Mouse (Mus musculus) intestine, postnatal 0 days (tissue): ENCODE results near the gene Daglb. TPM values are rescaled to one million over a fixed set of nuclear protein-coding genes. Genes with fewer than 3 reads are reported as not detected.
"Not testable (repeated sequence)": the region's sequence is repeated elsewhere in the genome, so short reads cannot be mapped to it uniquely, and the experiment has no call there.

Source experiments
- ATAC-seq: fragments of 200-750 bp; cut with Nextera tagmentation; 2 replicates; pipeline ENCODE4 v1.8.0; 2017; ENCODE audit warnings: mild to moderate bottlenecking, moderate TSS enrichment, moderate library complexity
- H3K27ac ChIP-seq: fragments of 300-500 bp; sonication (generic); 2 replicates; pipeline ENCODE4 v1.5.1; 2014; ENCODE audit warnings: mild to moderate bottlenecking, low read depth, low read length, moderate library complexity
- H3K27me3 ChIP-seq: fragments of 300-500 bp; sonication (generic); replicated peaks from 2 replicates; pipeline ENCODE4 v1.6.1; 2014; ENCODE audit warnings: low read length, mixed read lengths; ENCODE audit not compliant: control insufficient read depth, insufficient read depth
- H3K36me3 ChIP-seq: fragments of 300-500 bp; sonication (generic); 2 replicates; pipeline ENCODE4 v1.6.1; 2014; ENCODE audit warnings: mild to moderate bottlenecking, moderate library complexity; ENCODE audit not compliant: control insufficient read depth, insufficient read depth
- H3K4me1 ChIP-seq: fragments of 300-500 bp; sonication (generic); replicated peaks from 2 replicates; pipeline ENCODE4 v1.6.1; 2014; ENCODE audit warnings: antibody characterized with exemption, low read length, mixed read lengths; ENCODE audit not compliant: control insufficient read depth, insufficient read depth
- H3K4me2 ChIP-seq: fragments of 300-500 bp; sonication (generic); replicated peaks from 2 replicates; pipeline ENCODE4 v1.6.1; 2014; ENCODE audit warnings: low read depth, mild to moderate bottlenecking, moderate library complexity
- H3K4me3 ChIP-seq: fragments of 300-500 bp; sonication (generic); 2 replicates; pipeline ENCODE4 v1.5.1; 2014; ENCODE audit warnings: low read depth, low read length
- H3K9ac ChIP-seq: fragments of 300-500 bp; sonication (generic); 2 replicates; pipeline ENCODE4 v1.6.1; 2014; ENCODE audit warnings: mild to moderate bottlenecking, low read depth, low read length
- H3K9me3 ChIP-seq: fragments of 300-500 bp; sonication (generic); 2 replicates; pipeline ENCODE4 v1.6.1; 2016; ENCODE audit warnings: mixed run types; ENCODE audit not compliant: control insufficient read depth
- CTCF ChIP-seq: sonication (generic); IDR thresholded peaks from 2 replicates; pipeline ENCODE4 v1.5.1; 2016; ENCODE audit warnings: low read depth, mild to moderate bottlenecking, control low read depth, antibody characterized with exemption, moderate library complexity
- WGBS: fragments of 180-500 bp; shearing (Covaris S2); extraction: QIAGEN DNeasy Blood & Tissue Kit; methylation state at CpG from one replicate; pipeline ENCODE4 v1.1.7; 2014; 5-methylcytosine and 5-hydroxymethylcytosine counted together
- polyA plus RNA-seq: library from polyadenylated mRNA; unstranded; fragments of >200 nt; fragmentation: Nextera tagmentation; extraction: Ambion mirVana; gene quantifications from 2 replicates; pipeline ENCODE4 v1.2.1, GENCODE M21; 2015

Daglb gene
- polyA plus RNA-seq, 1 experiment from 2014 or later, result 10.6 TPM

- no peaks in the 10 kb centered on the region for H3K4me1 ChIP-seq
- H3K36me3 ChIP-seq, result peaks cover 36% of the 10 kb centered on the region
- no peak overlapping the region for H3K4me3 ChIP-seq
- 88% methylated on average over 10 of the region's 10 CpGs for WGBS
- H3K4me2 ChIP-seq, result no peak overlapping the region
- H3K9me3 ChIP-seq, result no peaks in the 10 kb centered on the region
- no peak overlapping the region for H3K27ac ChIP-seq
- TF ChIP-seq CTCF, result no peak
- no peak for ATAC-seq
- H3K27me3 ChIP-seq, result no peaks in the 10 kb centered on the region
- H3K9ac ChIP-seq, result no peak overlapping the region
Observed at GRCm38 (mm10) chr5:143493163-143493562, 28.8 kb downstream of the Daglb start.

- Histone ChIP-seq H3K4me1 (no peaks in the 10 kb centered on the region), H3K9me3 (no peaks in the 10 kb centered on the region), H3K27ac (no peak overlapping the region), H3K36me3 (peaks cover 31% of the 10 kb centered on the region), H3K4me3 (no peak overlapping the region), H3K9ac (no peak overlapping the region), H3K27me3 (no peaks in the 10 kb centered on the region), H3K4me2 (no peak overlapping the region)
- ATAC-seq, result no peak
- 97% methylated on average over 6 of the region's 6 CpGs for WGBS
- TF ChIP-seq CTCF, result no peak
Observed at GRCm38 (mm10) chr5:143495708-143496107, 31.3 kb downstream of the Daglb start.

GRCm38 (mm10) chr5:143497451-143497850 lies 33.1 kb downstream of the Daglb start:
- no peaks in the 10 kb centered on the region for H3K9me3 ChIP-seq
- TF ChIP-seq CTCF, result peak; percentile 34; the same call in 1 of the 2 replicates
- H3K4me3 ChIP-seq, result no peak overlapping the region
- peaks cover 38% of the 10 kb centered on the region for H3K36me3 ChIP-seq
- no peaks in the 10 kb centered on the region for H3K27me3 ChIP-seq
- H3K27ac ChIP-seq, result no peak overlapping the region
- H3K4me1 ChIP-seq, result no peaks in the 10 kb centered on the region
- H3K4me2 ChIP-seq, result no peak overlapping the region
- no peak overlapping the region for H3K9ac ChIP-seq
- no peak for ATAC-seq
- WGBS, result 79% methylated on average over 3 of the region's 3 CpGs

GRCm38 (mm10) chr5:143499197-143499596 lies 34.8 kb downstream of the Daglb start:
- H3K4me1 ChIP-seq, result no peaks in the 10 kb centered on the region
- no peak overlapping the region for H3K4me3 ChIP-seq
- no peak for TF ChIP-seq CTCF
- H3K27me3 ChIP-seq, result no peaks in the 10 kb centered on the region
- H3K27ac ChIP-seq, result no peak overlapping the region
- H3K9ac ChIP-seq, result no peak overlapping the region
- WGBS, result 87% methylated on average over 7 of the region's 7 CpGs
- no peaks in the 10 kb centered on the region for H3K9me3 ChIP-seq
- H3K36me3 ChIP-seq, result peaks cover 48% of the 10 kb centered on the region
- H3K4me2 ChIP-seq, result no peak overlapping the region
- no peak for ATAC-seq

- Histone ChIP-seq H3K27me3 (no peaks in the 10 kb centered on the region), H3K4me2 (no peak overlapping the region), H3K9me3 (no peaks in the 10 kb centered on the region), H3K4me3 (no peak overlapping the region), H3K9ac (no peak overlapping the region), H3K27ac (no peak overlapping the region), H3K4me1 (no peaks in the 10 kb centered on the region), H3K36me3 (peaks cover 44% of the 10 kb centered on the region)
- 76% methylated on average over 4 of the region's 4 CpGs for WGBS
- ATAC-seq, result no peak
- no peak for TF ChIP-seq CTCF
Observed at GRCm38 (mm10) chr5:143499686-143500085, 35.3 kb downstream of the Daglb start.

GRCm38 (mm10) chr5:143500711-143501110 lies 36.3 kb downstream of the Daglb start:
- not testable (repeated sequence) for H3K4me3 ChIP-seq, H3K27me3 ChIP-seq, H3K9ac ChIP-seq, ATAC-seq, H3K9me3 ChIP-seq, H3K27ac ChIP-seq, H3K4me1 ChIP-seq, H3K4me2 ChIP-seq
- WGBS, result 82% methylated on average over 12 of the region's 14 CpGs
- H3K36me3 ChIP-seq, result peaks cover 46% of the 10 kb centered on the region

- TF ChIP-seq CTCF, result no peak
- H3K27ac ChIP-seq, result no peak overlapping the region; the same call in 1 of the 2 replicates
- no peak for ATAC-seq
- 87% methylated on average over 8 of the region's 8 CpGs for WGBS
- H3K4me3 ChIP-seq, result no peak overlapping the region
- H3K36me3 ChIP-seq, result peaks cover 50% of the 10 kb centered on the region
- H3K4me1 ChIP-seq, result no peaks in the 10 kb centered on the region
- no peak overlapping the region for H3K9ac ChIP-seq
- H3K27me3 ChIP-seq, result no peaks in the 10 kb centered on the region
- no peaks in the 10 kb centered on the region for H3K9me3 ChIP-seq
- no peak overlapping the region for H3K4me2 ChIP-seq
Observed at GRCm38 (mm10) chr5:143501140-143501539, 36.8 kb downstream of the Daglb start.
